Mouse (Mus musculus) stomach, postnatal 0 days (tissue): Measurements from ENCODE around the gene Adgrd1. TPM values are rescaled to one million over a fixed set of nuclear protein-coding genes. Genes with fewer than 3 reads are reported as not detected.

ENCODE experiments used
- ATAC-seq: fragments of 200-750 bp; cut with Nextera tagmentation; 2 replicates; pipeline ENCODE4 v1.8.0; 2017; ENCODE audit not compliant: low FRiP score, low TSS enrichment
- DNase-seq: peaks from one replicate; pipeline ENCODE4 v3.0.0-alpha.2; 2016; ENCODE audit warnings: low spot score
- H3K27ac ChIP-seq: fragments of 300-500 bp; sonication (generic); replicated peaks from 2 replicates; pipeline ENCODE4 v1.5.1; 2014; ENCODE audit warnings: mild to moderate bottlenecking, control low read depth
- H3K27me3 ChIP-seq: fragments of 300-500 bp; sonication (generic); 2 replicates; pipeline ENCODE4 v1.6.1; 2014; ENCODE audit warnings: low read length; ENCODE audit not compliant: control insufficient read depth, insufficient read depth
- H3K36me3 ChIP-seq: fragments of 300-500 bp; sonication (generic); 2 replicates; pipeline ENCODE4 v1.6.1; 2014; ENCODE audit warnings: low read length, mixed read lengths; ENCODE audit not compliant: control insufficient read depth, insufficient read depth
- H3K4me1 ChIP-seq: fragments of 300-500 bp; sonication (generic); replicated peaks from 2 replicates; pipeline ENCODE4 v1.6.1; 2014; ENCODE audit warnings: antibody characterized with exemption; ENCODE audit not compliant: control insufficient read depth, insufficient read depth
- H3K4me2 ChIP-seq: fragments of 300-500 bp; sonication (generic); replicated peaks from 2 replicates; pipeline ENCODE4 v1.6.1; 2014; ENCODE audit warnings: low read depth, mild to moderate bottlenecking, control low read depth, moderate library complexity
- H3K4me3 ChIP-seq: fragments of 300-500 bp; sonication (generic); 2 replicates; pipeline ENCODE4 v1.5.1; 2014; ENCODE audit warnings: low read depth, low read length, control low read depth
- H3K9ac ChIP-seq: fragments of 300-500 bp; sonication (generic); 2 replicates; pipeline ENCODE4 v1.6.1; 2014; ENCODE audit warnings: mild to moderate bottlenecking, low read length, control low read depth, mixed read lengths
- H3K9me3 ChIP-seq: fragments of 300-500 bp; sonication (generic); 2 replicates; pipeline ENCODE4 v1.6.1; 2016; ENCODE audit warnings: low read length; ENCODE audit not compliant: control insufficient read depth
- CTCF ChIP-seq: IDR thresholded peaks from 2 replicates; pipeline ENCODE4 v1.5.1; 2016; ENCODE audit warnings: antibody characterized with exemption, low read depth, mild to moderate bottlenecking, moderate library complexity
- EP300 ChIP-seq: optimal IDR thresholded peaks from 2 replicates; pipeline ENCODE3; 2016; ENCODE audit warnings: antibody characterized with exemption
- WGBS: fragments of 180-500 bp; shearing (Covaris S2); extraction: QIAGEN DNeasy Blood & Tissue Kit; methylation state at CpG from one replicate; pipeline ENCODE4 v1.1.7; 2014; 5-methylcytosine and 5-hydroxymethylcytosine counted together
- polyA plus RNA-seq: library from polyadenylated mRNA; unstranded; fragments of >200 nt; fragmentation: Nextera tagmentation; extraction: Ambion mirVana; gene quantifications from 2 replicates; pipeline ENCODE4 v1.2.1, GENCODE M21; 2015

The Adgrd1 gene
- polyA plus RNA-seq, 1 experiment from 2014 or later: 3.7 TPM

GRCm38 (mm10) chr5:129164911-129165584, 68.5 kb downstream of the Adgrd1 start:
- Histone ChIP-seq H3K4me3 (no peak overlapping the region), H3K36me3 (no peaks in the 10 kb centered on the region), H3K9ac (no peak overlapping the region), H3K27ac (peak overlapping the region; percentile 56), H3K27me3 (no peaks in the 10 kb centered on the region), H3K4me1 (no peaks in the 10 kb centered on the region), H3K9me3 (no peaks in the 10 kb centered on the region), H3K4me2 (no peak overlapping the region)
- TF ChIP-seq CTCF (no peak), EP300 (no peak)
- 56% methylated on average over 10 of the region's 10 CpGs for WGBS
- peak; percentile 70; the same call in 1 of the 2 replicates for ATAC-seq
- DNase-seq: no peak

- 48% methylated on average over 7 of the region's 7 CpGs for WGBS
- Histone ChIP-seq H3K4me1 (no peaks in the 10 kb centered on the region), H3K4me3 (no peak overlapping the region), H3K36me3 (no peaks in the 10 kb centered on the region), H3K4me2 (no peak overlapping the region), H3K27me3 (no peaks in the 10 kb centered on the region), H3K9ac (no peak overlapping the region), H3K27ac (peak overlapping the region; percentile 56), H3K9me3 (no peaks in the 10 kb centered on the region)
- TF ChIP-seq CTCF (no peak), EP300 (no peak)
- ATAC-seq (no peak), DNase-seq (no peak)
Observed at GRCm38 (mm10) chr5:129165595-129165994, 69.0 kb downstream of the Adgrd1 start.

GRCm38 (mm10) chr5:129169090-129169489, 72.5 kb downstream of the Adgrd1 start:
- Histone ChIP-seq H3K36me3 (no peaks in the 10 kb centered on the region), H3K27me3 (no peaks in the 10 kb centered on the region), H3K9ac (no peak overlapping the region), H3K4me1 (no peaks in the 10 kb centered on the region), H3K4me2 (no peak overlapping the region), H3K4me3 (no peak overlapping the region), H3K9me3 (no peaks in the 10 kb centered on the region), H3K27ac (no peak overlapping the region)
- ATAC-seq (no peak), DNase-seq (no peak)
- no peak for TF ChIP-seq EP300
- TF ChIP-seq CTCF: no peak
- WGBS: 45% methylated on average over 5 of the region's 5 CpGs

GRCm38 (mm10) chr5:129169567-129169966, 73.0 kb downstream of the Adgrd1 start:
- DNase-seq (no peak), ATAC-seq (no peak)
- no peaks in the 10 kb centered on the region for H3K9me3 ChIP-seq
- no peaks in the 10 kb centered on the region for H3K4me1 ChIP-seq
- H3K27me3 ChIP-seq: no peaks in the 10 kb centered on the region
- 22% methylated on average over 4 of the region's 4 CpGs for WGBS
- no peak overlapping the region for H3K4me2 ChIP-seq
- H3K27ac ChIP-seq: no peak overlapping the region
- no peaks in the 10 kb centered on the region for H3K36me3 ChIP-seq
- no peak overlapping the region for H3K4me3 ChIP-seq
- TF ChIP-seq EP300 (no peak), CTCF (no peak)
- H3K9ac ChIP-seq: no peak overlapping the region

DNA sequence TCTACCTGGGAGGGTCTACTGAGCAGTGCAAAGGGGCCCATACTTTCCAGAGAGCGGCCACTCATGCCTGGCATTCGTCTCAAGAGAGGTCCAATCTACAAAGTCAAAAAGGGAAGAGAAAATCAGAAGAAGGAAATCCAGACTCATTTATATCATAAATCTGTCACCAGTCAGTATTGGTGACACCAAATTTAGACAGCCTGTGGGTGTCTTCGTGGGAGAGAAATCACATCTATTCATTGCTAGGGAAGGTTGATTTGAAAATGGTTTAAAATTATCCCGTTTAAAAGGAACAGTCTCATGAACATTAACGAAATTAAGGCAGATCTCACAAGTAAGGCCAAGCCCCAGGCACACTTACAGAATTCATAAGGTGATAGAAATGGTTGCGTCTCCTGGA, 76.0 kb downstream of the Adgrd1 start:
- no peak overlapping the region for H3K9ac ChIP-seq
- no peaks in the 10 kb centered on the region for H3K4me1 ChIP-seq
- H3K27me3 ChIP-seq: no peaks in the 10 kb centered on the region
- DNase-seq (no peak), ATAC-seq (no peak)
- H3K27ac ChIP-seq: no peak overlapping the region
- no peaks in the 10 kb centered on the region for H3K9me3 ChIP-seq
- H3K4me2 ChIP-seq: no peak overlapping the region
- H3K4me3 ChIP-seq: no peak overlapping the region
- WGBS: 85% methylated on average over 6 of the region's 6 CpGs
- H3K36me3 ChIP-seq: no peaks in the 10 kb centered on the region
- TF ChIP-seq CTCF (no peak), EP300 (no peak)

DNA sequence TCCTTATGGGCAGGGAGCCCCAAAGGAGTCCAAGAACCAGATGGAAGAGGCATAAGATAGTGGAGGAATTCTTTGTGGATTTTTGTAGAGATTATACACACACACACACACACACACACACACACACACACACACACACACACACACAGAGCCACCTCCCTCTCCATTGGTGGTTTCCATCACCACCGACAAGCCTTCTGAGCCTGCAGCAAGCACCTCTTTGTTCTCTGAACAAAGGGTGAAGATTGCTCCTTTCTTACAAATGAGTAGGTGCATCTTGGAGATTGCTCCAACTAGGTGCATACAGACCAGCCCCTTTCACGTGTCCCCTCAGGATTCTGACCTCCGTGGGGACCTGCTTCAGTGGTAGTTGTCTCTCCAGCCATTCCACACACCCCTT, 79.4 kb downstream of the Adgrd1 start:
- no peak for TF ChIP-seq CTCF
- TF ChIP-seq EP300: no peak
- Histone ChIP-seq H3K4me1 (no peaks in the 10 kb centered on the region), H3K36me3 (no peaks in the 10 kb centered on the region), H3K9me3 (no peaks in the 10 kb centered on the region), H3K4me2 (no peak overlapping the region), H3K4me3 (no peak overlapping the region), H3K27me3 (no peaks in the 10 kb centered on the region), H3K9ac (no peak overlapping the region), H3K27ac (no peak overlapping the region)
- WGBS: 51% methylated on average over 3 of the region's 3 CpGs
- DNase-seq: no peak
- no peak for ATAC-seq
